ENCODE assay signal across 8 mouse cellular contexts in the genomic region with DNA sequence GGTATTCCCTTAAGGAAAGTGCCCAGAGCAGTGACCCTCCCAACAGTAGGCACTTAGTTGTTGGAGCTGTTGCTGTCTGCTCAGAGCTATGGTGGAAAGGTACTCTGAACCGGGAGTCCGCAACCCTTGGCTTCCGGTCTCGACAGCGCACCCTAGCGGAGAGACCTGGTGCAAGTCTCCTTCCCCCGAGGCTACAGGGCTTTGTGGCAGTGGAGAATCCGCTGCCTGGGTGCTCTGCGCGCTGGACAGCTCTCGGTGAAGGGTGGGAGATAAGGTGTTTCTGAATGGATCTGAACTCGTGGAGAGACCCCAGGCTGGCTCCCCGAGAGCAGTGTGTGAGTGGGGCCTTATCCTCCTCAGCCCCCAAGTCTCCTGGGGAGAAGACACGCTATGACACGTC. TPM values are rescaled to one million over a fixed set of nuclear protein-coding genes. Genes with fewer than 3 reads are reported as not detected.
A peak's percentile ranks its signal among the peaks of the same experiment; 100 is the strongest.
DNase-seq lines count a peak whose midpoint lies in the region; ATAC-seq lines count a peak whose summit lies in the region.

No protein-coding gene starts in this region.

- peak overlapping the region; percentile 57 for H3K4me2 ChIP-seq in hindbrain, embryonic 13.5 days

- H3K27me3 ChIP-seq in hindbrain, embryonic 13.5 days = no peaks in the 10 kb centered on the region

- peak; percentile 93 for DNase-seq in R1 (ENCODE audit: low read depth, low spot score)
- peak; percentile 70 to 84 for DNase-seq in cerebellum, postnatal 25 days
- DNase-seq in frontal cortex, postnatal 25 days (ENCODE audit: low spot score in 2 of 2) = peak; percentile 57 to 67
- peak; percentile 67 to 74 for DNase-seq in layer of hippocampus, postnatal 36 days
- DNase-seq in lung, postnatal 25 days (ENCODE audit: low spot score) = peak; percentile 93
- DNase-seq in retina, embryonic 14.5 days (ENCODE audit: low spot score) = peak; percentile 91
- peak; percentile 96 for DNase-seq in thymus, postnatal 25 days

- WGBS in hindbrain, embryonic 13.5 days = 3% methylated on average over 15 of the region's 15 CpGs

- H3K4me1 ChIP-seq in hindbrain, embryonic 13.5 days (replicated peaks) = peaks cover 41% of the 10 kb centered on the region

- H3K27ac ChIP-seq in hindbrain, embryonic 13.5 days = no peak overlapping the region

- no peaks in the 10 kb centered on the region for H3K9me3 ChIP-seq in hindbrain, embryonic 13.5 days

- peak; percentile 26; the same call in 1 of the 2 replicates for ATAC-seq in hindbrain, embryonic 13.5 days (ENCODE audit: low FRiP score)

- peak overlapping the region; percentile 34 for H3K4me3 ChIP-seq in hindbrain, embryonic 13.5 days

- no peaks in the 10 kb centered on the region for H3K36me3 ChIP-seq in hindbrain, embryonic 13.5 days

- H3K9ac ChIP-seq in hindbrain, embryonic 13.5 days = peak overlapping the region; percentile 62; the same call in 1 of the 2 replicates

RNA-seq across cellular contexts. Expression of a gene that starts 7.8 kb away (rescaled TPM):
- polyA plus RNA-seq in hindbrain, embryonic 13.5 days (2015; fragmentation: Nextera tagmentation; extraction: Ambion mirVana) = 2.7 and 3.2 TPM in 2 replicates
- total RNA-seq in layer of hippocampus, postnatal 36 days (2021) = under 1 TPM; 0.63 to 0.72 TPM

RNA-seq across cellular contexts. Expression of a gene that starts 26.2 kb away (rescaled TPM):
- polyA plus RNA-seq in hindbrain, embryonic 13.5 days (2015; fragmentation: Nextera tagmentation; extraction: Ambion mirVana) = 5.8 and 6.3 TPM in 2 replicates
- 1 to 10 TPM; 3.1 to 3.2 TPM for total RNA-seq in layer of hippocampus, postnatal 36 days (2021)

RNA-seq across cellular contexts. Expression of a gene that starts 36.7 kb away (rescaled TPM):
- polyA plus RNA-seq in hindbrain, embryonic 13.5 days (2015; fragmentation: Nextera tagmentation; extraction: Ambion mirVana) = 234 and 269 TPM in 2 replicates
- total RNA-seq in layer of hippocampus, postnatal 36 days (2021) = 10 to 100 TPM; 35.4 to 42.4 TPM
